Mouse (Mus musculus): ENCODE data around the gene Slc25a38.
"Not testable (repeated sequence)": the region's sequence is repeated elsewhere in the genome, so short reads cannot be mapped to it uniquely, and the experiment has no call there.

Gene Slc25a38

GRCm38 (mm10) chr9:120108953-120109352 is 1.2 kb upstream of the Slc25a38 start:
- DNase-seq: not testable (repeated sequence)

- DNase-seq: no peak
Observed at GRCm38 (mm10) chr9:120111156-120111945, 1.2 kb downstream of the Slc25a38 start.

- no peak for DNase-seq
Observed at GRCm38 (mm10) chr9:120112472-120112871, 2.3 kb downstream of the Slc25a38 start.

- no peak for DNase-seq
Observed at GRCm38 (mm10) chr9:120113456-120113855, 3.3 kb downstream of the Slc25a38 start.

GRCm38 (mm10) chr9:120114051-120114788 is 4.0 kb downstream of the Slc25a38 start:
- DNase-seq: no peak

GRCm38 (mm10) chr9:120114789-120115151 is 4.6 kb downstream of the Slc25a38 start:
- DNase-seq: no peak

- DNase-seq: no peak
Observed at GRCm38 (mm10) chr9:120115580-120115979, 5.4 kb downstream of the Slc25a38 start.

GRCm38 (mm10) chr9:120116184-120116624 is 6.0 kb downstream of the Slc25a38 start:
- DNase-seq: no peak

- DNase-seq: no peak
Observed at GRCm38 (mm10) chr9:120118212-120118611, 8.0 kb downstream of the Slc25a38 start.

- DNase-seq: no peak
Observed at GRCm38 (mm10) chr9:120120503-120120902, 10.3 kb downstream of the Slc25a38 start.

- no peak for DNase-seq
Observed at GRCm38 (mm10) chr9:120126868-120127267, 16.7 kb downstream of the Slc25a38 start.

- peak; percentile 94 for DNase-seq
Observed at GRCm38 (mm10) chr9:120127538-120128251, 17.5 kb downstream of the Slc25a38 start, which contains the start of gene Rpsa. Gene Rpsa (plus strand): TSS chr9:120127689.

GRCm38 (mm10) chr9:120129276-120129675 is 19.1 kb downstream of the Slc25a38 start:
- DNase-seq: no peak

GRCm38 (mm10) chr9:120131784-120132288 is 21.7 kb downstream of the Slc25a38 start:
- DNase-seq: no peak

- no peak for DNase-seq
Observed at GRCm38 (mm10) chr9:120132980-120133754, 23.0 kb downstream of the Slc25a38 start.

- DNase-seq: no peak
Observed at GRCm38 (mm10) chr9:120133755-120134475, 23.7 kb downstream of the Slc25a38 start.

GRCm38 (mm10) chr9:120134529-120135160 is 24.5 kb downstream of the Slc25a38 start:
- DNase-seq: no peak

- no peak for DNase-seq
Observed at GRCm38 (mm10) chr9:120135454-120135853, 25.3 kb downstream of the Slc25a38 start.

- peak; percentile 82 to 83 for DNase-seq
Observed at GRCm38 (mm10) chr9:120140652-120141051, 30.5 kb downstream of the Slc25a38 start.

GRCm38 (mm10) chr9:120144474-120144873 is 34.3 kb downstream of the Slc25a38 start:
- DNase-seq: no peak

GRCm38 (mm10) chr9:120149222-120149828 is 39.2 kb downstream of the Slc25a38 start, which contains the start of gene Mobp:
Gene Mobp (plus strand): TSS chr9:120149707.
- no peak for DNase-seq

Data from B cell, adult 2 months (primary cell).